In the genomic region with DNA sequence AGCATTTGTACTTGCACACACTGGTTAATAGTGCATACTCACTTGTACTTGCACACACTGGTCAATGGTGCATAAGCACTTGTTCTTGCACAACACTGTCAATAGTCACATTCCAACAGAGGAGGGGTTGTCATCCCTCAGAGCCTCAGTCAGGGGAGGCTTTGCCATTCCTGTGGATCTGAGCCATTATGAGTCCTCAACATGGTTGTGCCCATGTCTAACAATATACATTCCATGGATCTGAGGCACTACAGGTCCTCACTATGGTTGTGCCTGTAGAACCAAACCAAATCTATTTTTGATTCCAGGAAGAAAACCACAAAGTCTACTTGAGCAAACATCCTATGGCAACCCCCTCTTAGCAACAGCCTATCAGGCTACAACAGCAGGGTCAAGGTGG, we compare ENCODE assay signal across 26 mouse cellular contexts.
"Had no signal": no experiment of that assay in that cellular context is flagged by ENCODE, and none has a peak within 500 bp of the region (broad histone marks: within the 10 kb centered on the region; RNA-seq: fewer than 3 reads in every experiment).

No protein-coding gene starts in this region.

- H3K4me1 ChIP-seq: heart, embryonic 10.5 days; heart, embryonic 12.5 days; hindbrain, embryonic 10.5 days; hindbrain, embryonic 12.5 days; liver, embryonic 13.5 days had no signal

- H3K9me3 ChIP-seq: heart, embryonic 10.5 days; hindbrain, embryonic 12.5 days; limb, embryonic 10.5 days; liver, embryonic 13.5 days had no signal

- H3K4me2 ChIP-seq: heart, embryonic 12.5 days; hindbrain, embryonic 12.5 days; hindbrain, embryonic 14.5 days; limb, embryonic 12.5 days; liver, embryonic 11.5 days; liver, embryonic 13.5 days had no signal

- H3K4me3 ChIP-seq: gastrocnemius, adult 2 months; heart, adult 2 months; heart, embryonic 10.5 days; heart, embryonic 12.5 days; hindbrain, embryonic 10.5 days; hindbrain, embryonic 12.5 days; layer of hippocampus, adult 2 months; left cerebral cortex, adult 2 months; limb, embryonic 10.5 days; limb, embryonic 12.5 days; liver, embryonic 13.5 days had no signal

- H3K27me3 ChIP-seq: heart, embryonic 12.5 days; hindbrain, embryonic 12.5 days; limb, embryonic 12.5 days; liver, embryonic 13.5 days had no signal

- H3K27ac ChIP-seq: gastrocnemius, adult 2 months; heart, adult 2 months; heart, embryonic 10.5 days; hindbrain, embryonic 10.5 days; hindbrain, embryonic 12.5 days; hindbrain, embryonic 14.5 days; layer of hippocampus, adult 2 months; left cerebral cortex, adult 2 months; limb, embryonic 10.5 days; limb, embryonic 12.5 days; liver, embryonic 13.5 days had no signal

- DNase-seq: gastrocnemius, adult 2 months; gastrocnemius, postnatal 10 days; gastrocnemius, postnatal 25 days; heart, adult 2 months; heart, postnatal 10 days; heart, postnatal 4 days; kidney, adult 18-20 months; kidney, adult 8-10 months; kidney, postnatal 10 days; kidney, postnatal 25 days; kidney, postnatal 4 days; liver; liver, embryonic 13.5 days had no signal

- ATAC-seq: hindbrain, embryonic 16.5 days; inflammation-experienced regulatory T-cells, adult 6 months; intestine, postnatal 0 days had no signal

- H3K9ac ChIP-seq: heart, embryonic 12.5 days; hindbrain, embryonic 12.5 days; hindbrain, embryonic 14.5 days; limb, embryonic 12.5 days; liver, embryonic 13.5 days had no signal

- H3K36me3 ChIP-seq: heart, embryonic 10.5 days; heart, embryonic 12.5 days; hindbrain, embryonic 10.5 days; hindbrain, embryonic 12.5 days; limb, embryonic 10.5 days; limb, embryonic 12.5 days; liver, embryonic 13.5 days had no signal
